Mouse (Mus musculus) hindbrain, embryonic 16.5 days (tissue): ENCODE results near the gene Palmd. TPM values are rescaled to one million over a fixed set of nuclear protein-coding genes. Genes with fewer than 3 reads are reported as not detected.

ENCODE experiments used
- ATAC-seq: fragments of 200-750 bp; cut with Nextera tagmentation; 2 replicates; pipeline ENCODE4 v1.8.0; 2017; ENCODE audit warnings: moderate TSS enrichment, moderate library complexity
- H3K27ac ChIP-seq: fragments of 300-500 bp; sonication (generic); 2 replicates; pipeline ENCODE4 v1.5.1; 2014; ENCODE audit warnings: low read depth, mild to moderate bottlenecking, control low read depth, low read length, moderate library complexity
- H3K27me3 ChIP-seq: fragments of 300-500 bp; sonication (generic); replicated peaks from 2 replicates; pipeline ENCODE4 v1.6.1; 2014; ENCODE audit warnings: low read length; ENCODE audit not compliant: control insufficient read depth, insufficient read depth
- H3K36me3 ChIP-seq: fragments of 300-500 bp; sonication (generic); 2 replicates; pipeline ENCODE4 v1.6.1; 2014; ENCODE audit warnings: mild to moderate bottlenecking, low read length, moderate library complexity, mixed read lengths; ENCODE audit not compliant: control insufficient read depth, insufficient read depth
- H3K4me1 ChIP-seq: fragments of 300-500 bp; sonication (generic); 2 replicates; pipeline ENCODE4 v1.6.1; 2014; ENCODE audit warnings: low read depth, low read length; ENCODE audit not compliant: control insufficient read depth, insufficient read depth
- H3K4me2 ChIP-seq: fragments of 300-500 bp; sonication (generic); 2 replicates; pipeline ENCODE4 v1.6.1; 2014; ENCODE audit warnings: mild to moderate bottlenecking, low read length, control low read depth, moderate library complexity
- H3K4me3 ChIP-seq: fragments of 300-500 bp; sonication (generic); 2 replicates; pipeline ENCODE4 v1.5.1; 2014; ENCODE audit warnings: mild to moderate bottlenecking, low read length, control low read depth, moderate library complexity
- H3K9ac ChIP-seq: fragments of 300-500 bp; sonication (generic); 2 replicates; pipeline ENCODE4 v1.6.1; 2014; ENCODE audit warnings: low read depth, mild to moderate bottlenecking, control low read depth, low read length, moderate library complexity
- H3K9me3 ChIP-seq: fragments of 300-500 bp; sonication (generic); 2 replicates; pipeline ENCODE4 v1.6.1; 2014; ENCODE audit warnings: mild to moderate bottlenecking, low read length, moderate library complexity; ENCODE audit not compliant: control insufficient read depth
- WGBS: fragments of 180-500 bp; shearing (Covaris S2); extraction: QIAGEN DNeasy Blood & Tissue Kit; methylation state at CpG from one replicate; pipeline ENCODE4 v1.1.7; 2014; 5-methylcytosine and 5-hydroxymethylcytosine counted together
- polyA plus RNA-seq: library from polyadenylated mRNA; unstranded; fragments of >200 nt; fragmentation: Nextera tagmentation; extraction: Ambion mirVana; gene quantifications from 2 replicates; pipeline ENCODE4 v1.2.1, GENCODE M21; 2015

The Palmd gene
- polyA plus RNA-seq, 1 experiment from 2014 or later, result 9.6 TPM

DNA sequence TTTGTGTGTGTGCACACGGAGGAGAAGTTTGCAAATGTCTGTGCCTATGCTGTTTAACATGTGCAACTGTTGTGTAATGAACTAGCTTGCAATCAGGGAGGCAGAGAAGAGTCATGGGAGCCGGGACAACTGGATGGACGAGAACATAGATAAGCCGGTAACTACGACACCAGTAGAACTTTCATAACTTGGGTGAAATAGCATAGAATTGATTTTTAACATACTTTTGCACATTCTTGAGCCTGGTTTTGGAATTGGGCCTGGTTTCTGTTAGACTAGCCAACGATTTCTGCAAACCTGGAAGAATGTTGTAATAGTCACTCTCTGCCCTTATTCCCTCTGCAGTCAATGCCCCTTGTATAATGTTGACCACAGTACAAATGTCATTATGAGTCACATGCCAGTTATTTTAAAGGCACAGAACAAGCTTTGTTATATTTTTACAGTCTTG is 18.1 kb downstream of the Palmd start:
- H3K4me2 ChIP-seq, result no peak overlapping the region
- H3K9ac ChIP-seq, result no peak overlapping the region
- no peaks in the 10 kb centered on the region for H3K9me3 ChIP-seq
- no peaks in the 10 kb centered on the region for H3K36me3 ChIP-seq
- H3K27ac ChIP-seq, result no peak overlapping the region
- WGBS, result 88% methylated on average over 6 of the region's 6 CpGs
- H3K4me1 ChIP-seq, result no peaks in the 10 kb centered on the region
- ATAC-seq, result no peak
- H3K4me3 ChIP-seq, result no peak overlapping the region
- H3K27me3 ChIP-seq, result no peaks in the 10 kb centered on the region

GRCm38 (mm10) chr3:116946476-116946875 is 22.3 kb downstream of the Palmd start:
- H3K4me3 ChIP-seq, result no peak overlapping the region
- H3K9me3 ChIP-seq, result no peaks in the 10 kb centered on the region

DNA sequence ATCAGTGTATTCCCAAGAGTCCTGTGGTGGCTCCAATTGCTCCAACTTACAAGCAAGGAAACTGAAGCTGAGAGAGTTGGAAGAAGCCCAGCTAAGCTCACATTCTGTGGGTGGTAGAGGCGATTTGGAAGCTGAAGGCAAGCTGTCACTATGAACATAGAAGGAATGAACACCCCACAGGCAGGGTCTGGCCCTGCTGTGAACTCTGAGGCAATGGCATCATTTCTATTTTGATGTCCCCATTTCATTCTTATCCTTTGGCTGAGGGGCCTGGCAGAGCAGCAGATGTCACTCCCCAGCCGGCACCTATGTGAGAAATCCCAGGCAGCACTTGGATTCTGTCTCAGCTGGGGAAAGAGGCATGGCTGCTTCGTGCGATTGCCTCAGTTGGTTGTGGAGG is 25.4 kb downstream of the Palmd start:
- Histone ChIP-seq H3K4me2 (no peak overlapping the region), H3K27me3 (no peaks in the 10 kb centered on the region), H3K9me3 (no peaks in the 10 kb centered on the region), H3K36me3 (no peaks in the 10 kb centered on the region), H3K4me1 (no peaks in the 10 kb centered on the region), H3K9ac (no peak overlapping the region), H3K27ac (no peak overlapping the region), H3K4me3 (no peak overlapping the region)
- ATAC-seq, result no peak
- WGBS, result 69% methylated on average over 4 of the region's 4 CpGs

More at GRCm38 (mm10) chr3:116946476-116946875, 22.3 kb downstream of the Palmd start:
- 95% methylated on average over 4 of the region's 4 CpGs for WGBS
- no peak overlapping the region for H3K4me2 ChIP-seq
- no peaks in the 10 kb centered on the region for H3K4me1 ChIP-seq
- H3K36me3 ChIP-seq, result no peaks in the 10 kb centered on the region
- H3K9ac ChIP-seq, result no peak overlapping the region
- no peak overlapping the region for H3K27ac ChIP-seq
- no peak for ATAC-seq
- no peaks in the 10 kb centered on the region for H3K27me3 ChIP-seq

DNA sequence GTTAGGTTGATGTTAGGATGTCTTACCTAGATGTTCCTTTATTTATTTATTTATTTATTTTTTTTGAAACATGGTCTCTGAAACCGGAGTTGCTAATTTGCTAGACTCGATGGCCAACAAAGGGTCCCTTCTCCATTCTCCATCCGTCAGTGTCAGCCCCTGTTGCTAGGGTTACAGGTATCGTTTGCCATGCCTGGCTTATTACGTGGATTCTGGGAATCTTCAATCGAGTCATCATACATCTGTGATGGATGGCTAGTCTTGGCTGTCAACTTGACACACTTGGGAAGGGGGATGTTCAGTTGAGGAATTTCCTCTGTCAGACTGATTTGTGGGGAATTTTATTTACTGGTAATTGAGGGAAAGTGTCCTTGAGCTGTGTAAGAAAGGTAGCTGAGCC is 26.0 kb downstream of the Palmd start:
- no peaks in the 10 kb centered on the region for H3K36me3 ChIP-seq
- WGBS, result 46% methylated on average over 6 of the region's 6 CpGs
- no peaks in the 10 kb centered on the region for H3K27me3 ChIP-seq
- no peaks in the 10 kb centered on the region for H3K4me1 ChIP-seq
- no peak overlapping the region for H3K4me3 ChIP-seq
- H3K9me3 ChIP-seq, result no peaks in the 10 kb centered on the region
- H3K9ac ChIP-seq, result no peak overlapping the region
- H3K27ac ChIP-seq, result no peak overlapping the region
- H3K4me2 ChIP-seq, result no peak overlapping the region
- 0 out of 2 replicates have a peak, but pooled peaks have one; percentile 37 for ATAC-seq

- no peak overlapping the region for H3K27ac ChIP-seq
- H3K36me3 ChIP-seq, result no peaks in the 10 kb centered on the region
- H3K9me3 ChIP-seq, result no peaks in the 10 kb centered on the region
- no peaks in the 10 kb centered on the region for H3K4me1 ChIP-seq
- H3K4me2 ChIP-seq, result no peak overlapping the region
- 85% methylated on average over 1 of the region's 1 CpGs for WGBS
- ATAC-seq, result no peak
- no peak overlapping the region for H3K4me3 ChIP-seq
- H3K27me3 ChIP-seq, result no peaks in the 10 kb centered on the region
- H3K9ac ChIP-seq, result no peak overlapping the region
These were observed 27.1 kb downstream of the Palmd start for GRCm38 (mm10) chr3:116941559-116942117.

DNA sequence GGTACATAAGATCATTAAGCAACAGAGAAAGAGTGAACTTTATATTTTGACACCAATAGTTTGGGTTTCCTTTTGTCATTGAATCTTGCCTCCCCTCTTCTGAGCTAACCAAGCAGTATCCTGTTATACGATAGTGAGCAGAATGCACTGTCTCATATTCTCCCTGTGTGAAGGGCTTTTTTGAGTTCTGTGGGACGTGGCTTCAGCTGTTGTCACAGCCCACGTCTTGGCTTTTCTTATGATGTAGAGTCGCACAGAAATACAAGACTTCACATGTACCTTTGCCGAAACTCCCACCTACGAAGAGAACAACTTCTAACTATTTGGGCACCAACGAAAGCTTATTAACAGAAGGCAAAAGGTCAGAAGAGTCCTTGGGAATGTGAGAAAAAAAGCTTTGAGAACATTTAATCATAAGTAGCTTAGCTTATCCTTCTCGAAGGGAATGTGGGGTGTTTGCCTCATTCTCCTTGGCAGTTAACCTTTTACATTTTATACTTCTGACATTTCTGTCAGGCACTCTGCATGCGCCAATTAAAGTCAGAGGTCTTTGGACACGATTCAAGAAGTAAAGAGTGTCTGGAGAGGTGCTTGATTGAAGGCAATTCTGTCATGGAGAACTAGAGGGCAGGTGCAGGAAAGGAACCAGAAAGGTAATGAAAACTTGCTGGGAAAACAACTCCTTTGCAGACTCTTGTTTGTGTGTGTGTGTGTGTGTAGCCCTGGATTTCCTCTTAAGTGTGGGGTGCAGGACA is 27.8 kb downstream of the Palmd start:
- Histone ChIP-seq H3K27ac (no peak overlapping the region), H3K9ac (no peak overlapping the region), H3K4me2 (no peak overlapping the region), H3K27me3 (no peaks in the 10 kb centered on the region), H3K9me3 (no peaks in the 10 kb centered on the region), H3K4me1 (no peaks in the 10 kb centered on the region), H3K4me3 (no peak overlapping the region), H3K36me3 (no peaks in the 10 kb centered on the region)
- 78% methylated on average over 10 of the region's 10 CpGs for WGBS
- no peak for ATAC-seq

DNA sequence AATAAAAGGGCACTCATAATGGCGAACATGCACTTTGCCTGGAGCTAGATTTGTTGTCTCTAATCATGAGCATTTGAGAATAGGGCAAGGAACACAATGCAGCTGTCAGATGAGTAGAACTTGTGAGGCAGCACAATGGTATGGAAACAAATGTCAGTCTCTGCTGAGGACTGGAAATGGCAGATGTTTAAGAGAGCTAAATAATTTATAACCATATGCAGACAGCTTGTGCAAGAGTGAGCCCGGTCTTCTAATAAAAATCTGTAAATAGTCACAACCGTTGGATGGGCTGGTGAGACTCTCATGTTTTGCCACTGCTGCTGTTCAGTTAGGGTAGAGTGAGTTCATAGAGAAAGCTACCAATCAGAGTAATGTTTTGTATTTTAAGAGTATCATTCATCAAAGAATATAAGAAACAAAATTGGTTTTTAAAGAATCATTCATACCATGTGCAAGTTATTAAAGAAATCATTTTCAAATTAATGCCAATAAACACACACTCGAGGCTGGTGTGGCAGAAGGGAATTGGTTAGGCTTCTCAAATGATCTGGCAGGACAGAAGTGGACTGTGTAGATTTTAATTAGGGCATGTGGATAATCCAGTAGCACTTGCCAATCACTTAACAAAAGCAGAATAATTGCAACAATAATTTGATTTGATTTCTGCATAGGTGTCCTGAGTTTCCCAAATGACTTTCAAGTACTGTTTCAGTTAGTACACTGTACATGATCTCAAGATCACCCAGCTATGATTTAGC is 31.7 kb downstream of the Palmd start:
- H3K36me3 ChIP-seq, result no peaks in the 10 kb centered on the region
- no peaks in the 10 kb centered on the region for H3K4me1 ChIP-seq
- H3K9ac ChIP-seq, result no peak overlapping the region
- no peak overlapping the region for H3K4me3 ChIP-seq
- H3K9me3 ChIP-seq, result no peaks in the 10 kb centered on the region
- no peak for ATAC-seq
- no peak overlapping the region for H3K4me2 ChIP-seq
- H3K27ac ChIP-seq, result no peak overlapping the region
- H3K27me3 ChIP-seq, result no peaks in the 10 kb centered on the region
- 48% methylated on average over 4 of the region's 4 CpGs for WGBS

- Histone ChIP-seq H3K9ac (no peak overlapping the region), H3K4me2 (no peak overlapping the region), H3K9me3 (no peaks in the 10 kb centered on the region), H3K27ac (no peak overlapping the region), H3K27me3 (no peaks in the 10 kb centered on the region), H3K36me3 (no peaks in the 10 kb centered on the region), H3K4me3 (no peak overlapping the region), H3K4me1 (no peaks in the 10 kb centered on the region)
- ATAC-seq, result no peak
- 97% methylated on average over 1 of the region's 1 CpGs for WGBS
These were observed 35.6 kb downstream of the Palmd start for GRCm38 (mm10) chr3:116933158-116933557.

DNA sequence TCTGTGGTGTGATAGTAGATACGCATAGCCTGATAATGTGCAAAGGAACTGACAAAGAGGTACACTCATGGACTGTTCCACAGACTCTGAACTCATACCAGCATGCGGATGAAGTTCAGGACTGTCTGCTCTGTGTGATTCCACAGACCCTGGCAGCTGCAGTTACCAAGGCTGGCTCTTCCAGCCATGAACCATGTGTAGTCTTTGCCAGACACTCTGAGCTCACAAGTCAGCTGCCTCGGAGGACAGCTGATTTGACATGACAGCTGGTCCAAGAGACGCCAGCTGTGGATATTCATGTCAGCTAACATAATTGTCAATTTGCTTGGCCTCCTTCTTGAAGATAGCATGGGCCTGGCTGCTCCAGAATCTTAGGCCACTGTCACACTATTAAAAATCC is 39.8 kb downstream of the Palmd start:
- Histone ChIP-seq H3K36me3 (no peaks in the 10 kb centered on the region), H3K27me3 (no peaks in the 10 kb centered on the region), H3K27ac (no peak overlapping the region), H3K4me1 (no peaks in the 10 kb centered on the region), H3K4me2 (no peak overlapping the region), H3K9me3 (no peaks in the 10 kb centered on the region), H3K9ac (no peak overlapping the region), H3K4me3 (no peak overlapping the region)
- peak; percentile 82 for ATAC-seq
- 59% methylated on average over 4 of the region's 4 CpGs for whole genome bisulfite sequencing
